Mouse (Mus musculus) forebrain, embryonic 11.5 days (tissue): Measurements from ENCODE around the gene Wipf3. TPM values are rescaled to one million over a fixed set of nuclear protein-coding genes. Genes with fewer than 3 reads are reported as not detected.

ENCODE experiments used
- ATAC-seq: fragments of 200-750 bp; cut with Nextera tagmentation; replicated peaks from 2 replicates; pipeline ENCODE4 v1.8.0; 2017; ENCODE audit warnings: moderate TSS enrichment; ENCODE audit not compliant: low FRiP score
- DNase-seq: peaks from one replicate; pipeline ENCODE4 v3.0.0-alpha.2; 2017; ENCODE audit warnings: low spot score
- H3K27ac ChIP-seq: fragments of 300-500 bp; sonication (generic); 2 replicates; pipeline ENCODE4 v1.5.1; 2014; ENCODE audit warnings: low read depth, low read length
- H3K27me3 ChIP-seq: fragments of 300-500 bp; sonication (generic); 2 replicates; pipeline ENCODE4 v1.6.1; 2014; ENCODE audit warnings: mild to moderate bottlenecking, low read length, mixed read lengths; ENCODE audit not compliant: control insufficient read depth, insufficient read depth
- H3K36me3 ChIP-seq: fragments of 300-500 bp; sonication (generic); 2 replicates; pipeline ENCODE4 v1.6.1; 2014; ENCODE audit warnings: mild to moderate bottlenecking, low read length, moderate library complexity, mixed read lengths; ENCODE audit not compliant: control insufficient read depth, insufficient read depth
- H3K4me1 ChIP-seq: fragments of 300-500 bp; sonication (generic); replicated peaks from 2 replicates; pipeline ENCODE4 v1.6.1; 2014; ENCODE audit warnings: low read length, mixed read lengths; ENCODE audit not compliant: control insufficient read depth, insufficient read depth
- H3K4me2 ChIP-seq: fragments of 300-500 bp; sonication (generic); 2 replicates; pipeline ENCODE4 v1.6.1; 2014; ENCODE audit warnings: low read depth, mild to moderate bottlenecking, low read length, moderate library complexity, mixed read lengths; ENCODE audit not compliant: severe bottlenecking
- H3K4me3 ChIP-seq: fragments of 300-500 bp; sonication (generic); 2 replicates; pipeline ENCODE4 v1.5.1; 2014; ENCODE audit warnings: low read depth, low read length
- H3K9ac ChIP-seq: fragments of 300-500 bp; sonication (generic); 2 replicates; pipeline ENCODE4 v1.6.1; 2014; ENCODE audit warnings: low read length
- H3K9me3 ChIP-seq: fragments of 300-500 bp; sonication (generic); 2 replicates; pipeline ENCODE4 v1.6.1; 2016; ENCODE audit warnings: low read length, mixed read lengths; ENCODE audit not compliant: control insufficient read depth
- WGBS: fragments of 180-500 bp; shearing (Covaris S2); extraction: QIAGEN DNeasy Blood & Tissue Kit; methylation state at CpG from one replicate; pipeline ENCODE4 v1.1.7; 2014; 5-methylcytosine and 5-hydroxymethylcytosine counted together
- polyA plus RNA-seq: library from polyadenylated mRNA; unstranded; fragments of >200 nt; fragmentation: Nextera tagmentation; extraction: Ambion mirVana; gene quantifications from 2 replicates; pipeline ENCODE4 v1.2.1, GENCODE M21; 2014

The Wipf3 gene
- polyA plus RNA-seq, 1 experiment from 2014 or later, result 0.96 TPM

- Histone ChIP-seq H3K27me3 (no peaks in the 10 kb centered on the region), H3K4me1 (no peaks in the 10 kb centered on the region), H3K4me2 (no peak overlapping the region), H3K4me3 (no peak overlapping the region), H3K9ac (no peak overlapping the region), H3K36me3 (no peaks in the 10 kb centered on the region), H3K9me3 (no peaks in the 10 kb centered on the region), H3K27ac (no peak overlapping the region)
- 7% methylated on average over 3 of the region's 3 CpGs for WGBS
- peak; percentile 74 for DNase-seq
- ATAC-seq, result no peak
Observed at GRCm38 (mm10) chr6:54391765-54392164, 37.6 kb upstream of the Wipf3 start.

GRCm38 (mm10) chr6:54393886-54394285, 35.5 kb upstream of the Wipf3 start:
- no peaks in the 10 kb centered on the region for H3K9me3 ChIP-seq
- 88% methylated on average over 6 of the region's 6 CpGs for WGBS

GRCm38 (mm10) chr6:54399194-54399923, 30.0 kb upstream of the Wipf3 start:
- ATAC-seq (no peak), DNase-seq (no peak)
- Histone ChIP-seq H3K27ac (no peak overlapping the region), H3K4me1 (no peaks in the 10 kb centered on the region), H3K9me3 (no peaks in the 10 kb centered on the region), H3K36me3 (no peaks in the 10 kb centered on the region), H3K9ac (no peak overlapping the region), H3K4me3 (no peak overlapping the region), H3K4me2 (no peak overlapping the region), H3K27me3 (no peaks in the 10 kb centered on the region)
- 63% methylated on average over 11 of the region's 11 CpGs for WGBS

More at GRCm38 (mm10) chr6:54393886-54394285, 35.5 kb upstream of the Wipf3 start:
- H3K4me2 ChIP-seq, result no peak overlapping the region
- no peaks in the 10 kb centered on the region for H3K36me3 ChIP-seq
- ATAC-seq, result no peak
- no peak overlapping the region for H3K27ac ChIP-seq
- no peak for DNase-seq
- no peaks in the 10 kb centered on the region for H3K4me1 ChIP-seq
- H3K4me3 ChIP-seq, result no peak overlapping the region
- no peak overlapping the region for H3K9ac ChIP-seq
- no peaks in the 10 kb centered on the region for H3K27me3 ChIP-seq

GRCm38 (mm10) chr6:54401503-54401902, 27.9 kb upstream of the Wipf3 start:
- H3K4me2 ChIP-seq, result no peak overlapping the region
- no peaks in the 10 kb centered on the region for H3K36me3 ChIP-seq
- ATAC-seq (no peak), DNase-seq (no peak)
- H3K4me1 ChIP-seq, result no peaks in the 10 kb centered on the region
- no peak overlapping the region for H3K9ac ChIP-seq
- H3K27ac ChIP-seq, result no peak overlapping the region
- no peak overlapping the region for H3K4me3 ChIP-seq
- no peaks in the 10 kb centered on the region for H3K9me3 ChIP-seq
- H3K27me3 ChIP-seq, result no peaks in the 10 kb centered on the region
- WGBS, result 80% methylated on average over 2 of the region's 2 CpGs

- Histone ChIP-seq H3K9ac (no peak overlapping the region), H3K4me1 (no peaks in the 10 kb centered on the region), H3K4me2 (no peak overlapping the region), H3K9me3 (no peaks in the 10 kb centered on the region), H3K27me3 (no peaks in the 10 kb centered on the region), H3K4me3 (no peak overlapping the region), H3K27ac (no peak overlapping the region), H3K36me3 (no peaks in the 10 kb centered on the region)
- DNase-seq (no peak), ATAC-seq (no peak)
- 58% methylated on average over 2 of the region's 2 CpGs for WGBS
Observed at GRCm38 (mm10) chr6:54404916-54405315, 24.5 kb upstream of the Wipf3 start.

GRCm38 (mm10) chr6:54406116-54406515, 23.3 kb upstream of the Wipf3 start:
- no peak overlapping the region for H3K4me2 ChIP-seq

GRCm38 (mm10) chr6:54409271-54409670, 20.1 kb upstream of the Wipf3 start:
- no peak overlapping the region for H3K9ac ChIP-seq
- no peak overlapping the region for H3K27ac ChIP-seq
- H3K9me3 ChIP-seq, result no peaks in the 10 kb centered on the region
- H3K4me2 ChIP-seq, result no peak overlapping the region
- ATAC-seq (no peak), DNase-seq (no peak)
- no peaks in the 10 kb centered on the region for H3K36me3 ChIP-seq
- H3K4me1 ChIP-seq, result no peaks in the 10 kb centered on the region
- WGBS, result 49% methylated on average over 6 of the region's 6 CpGs
- no peak overlapping the region for H3K4me3 ChIP-seq
- no peaks in the 10 kb centered on the region for H3K27me3 ChIP-seq

More at GRCm38 (mm10) chr6:54406116-54406515, 23.3 kb upstream of the Wipf3 start:
- WGBS, result 88% methylated on average over 5 of the region's 5 CpGs
- Histone ChIP-seq H3K36me3 (no peaks in the 10 kb centered on the region), H3K4me1 (no peaks in the 10 kb centered on the region), H3K4me3 (no peak overlapping the region), H3K9ac (no peak overlapping the region), H3K27ac (no peak overlapping the region), H3K27me3 (no peaks in the 10 kb centered on the region), H3K9me3 (no peaks in the 10 kb centered on the region)
- no peak for DNase-seq
- no peak for ATAC-seq

- 90% methylated on average over 4 of the region's 4 CpGs for WGBS
- DNase-seq (no peak), ATAC-seq (no peak)
- H3K27me3 ChIP-seq, result no peaks in the 10 kb centered on the region
- H3K4me3 ChIP-seq, result no peak overlapping the region
- H3K36me3 ChIP-seq, result no peaks in the 10 kb centered on the region
- H3K9me3 ChIP-seq, result no peaks in the 10 kb centered on the region
- H3K27ac ChIP-seq, result no peak overlapping the region
- H3K9ac ChIP-seq, result no peak overlapping the region
- no peaks in the 10 kb centered on the region for H3K4me1 ChIP-seq
- no peak overlapping the region for H3K4me2 ChIP-seq
Observed at GRCm38 (mm10) chr6:54410451-54410850, 19.0 kb upstream of the Wipf3 start.

GRCm38 (mm10) chr6:54411591-54411990, 17.8 kb upstream of the Wipf3 start:
- H3K36me3 ChIP-seq, result no peaks in the 10 kb centered on the region
- H3K27me3 ChIP-seq, result no peaks in the 10 kb centered on the region
- no peaks in the 10 kb centered on the region for H3K4me1 ChIP-seq
- H3K4me2 ChIP-seq, result no peak overlapping the region
- WGBS, result 82% methylated on average over 8 of the region's 8 CpGs
- H3K9me3 ChIP-seq, result no peaks in the 10 kb centered on the region
- no peak overlapping the region for H3K27ac ChIP-seq
- no peak for DNase-seq
- no peak overlapping the region for H3K4me3 ChIP-seq
- H3K9ac ChIP-seq, result no peak overlapping the region
- ATAC-seq, result no peak
